Mouse (Mus musculus) neural tube, postnatal 0 days (tissue): ENCODE results near the gene Apmap. TPM values are rescaled to one million over a fixed set of nuclear protein-coding genes. Genes with fewer than 3 reads are reported as not detected.

ENCODE experiments used
- polyA plus RNA-seq: library from polyadenylated mRNA; unstranded; fragments of >200 nt; fragmentation: Nextera tagmentation; extraction: Ambion mirVana; gene quantifications from 2 replicates; pipeline ENCODE4 v1.2.1, GENCODE M21; 2015

Apmap gene
- polyA plus RNA-seq = 47.2 and 49.7 TPM in 2 replicates

DNA sequence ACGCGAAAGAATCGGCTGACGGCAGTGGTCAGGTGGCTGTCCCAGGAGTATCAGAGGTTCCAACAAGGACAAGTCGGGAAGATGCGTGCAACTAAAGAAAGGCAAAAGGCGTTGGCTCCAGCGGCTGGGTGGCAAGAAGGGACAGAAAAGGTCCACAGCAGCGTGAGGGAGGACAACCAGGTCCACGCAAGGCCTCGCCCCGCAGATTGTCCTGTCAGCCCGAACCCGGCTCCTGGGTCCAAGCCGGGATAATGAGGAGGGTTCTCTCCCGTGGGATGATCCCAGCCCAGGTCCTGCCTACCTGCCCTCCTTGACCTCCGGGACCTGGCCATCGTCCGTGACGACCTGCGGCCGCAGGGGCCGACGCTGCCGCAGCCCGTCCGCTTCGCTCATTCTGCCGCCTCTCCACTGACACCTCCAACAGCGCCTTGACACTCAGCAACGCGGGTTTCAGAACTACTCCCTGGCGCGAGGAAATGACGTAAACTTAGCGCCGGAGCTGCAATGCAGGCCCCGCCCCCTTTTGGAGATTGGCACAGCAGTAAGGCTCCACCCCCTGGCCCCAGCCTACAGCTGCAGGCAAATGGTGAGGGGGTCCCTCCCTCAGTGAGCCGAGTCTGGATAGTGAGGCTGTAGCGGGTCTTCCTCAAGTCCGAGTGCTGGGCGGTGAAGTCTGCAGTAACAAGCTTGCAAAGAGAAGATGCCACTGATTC is at the start of gene Apmap:
Gene Apmap (minus strand): TSS at position 481 of the 713 bp plus-strand sequence.

DNA sequence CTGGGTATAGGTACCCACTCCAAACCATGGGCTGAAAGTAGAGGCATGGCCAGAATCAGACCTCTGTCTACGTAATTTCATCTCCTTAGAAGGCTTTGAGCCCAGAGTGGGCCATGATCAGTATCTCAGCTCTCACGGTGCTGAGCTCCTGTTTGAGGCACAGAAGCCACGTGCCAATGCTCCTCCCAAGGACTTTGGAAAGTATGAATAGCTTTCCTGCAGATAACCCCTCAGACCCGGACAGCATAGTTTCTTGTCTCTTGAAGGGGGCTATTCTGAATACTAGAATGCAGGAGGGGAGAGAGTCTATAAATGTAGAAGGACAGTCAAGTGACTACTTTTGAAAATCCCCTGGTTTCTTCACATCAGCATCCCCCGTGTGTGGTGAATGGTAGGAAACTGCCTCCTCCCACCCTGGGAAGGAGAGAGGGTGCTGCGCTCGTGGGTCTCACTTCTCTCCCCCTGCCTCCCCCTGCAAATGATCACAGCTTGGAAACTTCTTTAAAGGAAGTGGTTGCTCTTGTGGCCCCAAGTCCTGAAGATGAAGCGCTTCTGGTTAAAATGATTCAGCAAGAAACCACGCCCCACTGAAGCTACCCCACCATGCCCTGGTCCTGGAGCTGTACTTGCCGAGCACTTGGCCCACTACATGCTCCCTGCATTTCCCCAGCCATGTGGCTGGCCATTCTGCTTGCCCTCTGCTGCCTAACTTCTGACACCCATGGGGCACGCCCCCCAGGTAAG is 38.3 kb downstream of the Apmap start, which contains the start of gene Cst7:
Gene Cst7 (plus strand): TSS at position 569 of the 744 bp plus-strand sequence.

Other genes starting within 250 kb of the Apmap start
- 14.1 and 14.3 TPM in 2 replicates for gene 3300002I08Rik, start 245.8 kb downstream of the Apmap start, polyA plus RNA-seq
- 6.0 and 6.3 TPM in 2 replicates for gene Zfp442, start 157.1 kb downstream of the Apmap start, polyA plus RNA-seq
- gene Zfp345, start 123.5 kb downstream of the Apmap start, polyA plus RNA-seq = 0.08 and 0.12 TPM in 2 replicates
- gene Cst7, start 38.2 kb downstream of the Apmap start, polyA plus RNA-seq = 0.31 and 0.56 TPM in 2 replicates
- gene Acss1, start 59.9 kb upstream of the Apmap start, polyA plus RNA-seq = 14.0 and 14.2 TPM in 2 replicates
- gene Vsx1, start 80.8 kb upstream of the Apmap start, polyA plus RNA-seq = 0.14 and 0.19 TPM in 2 replicates
- gene Entpd6, start 140.5 kb upstream of the Apmap start, polyA plus RNA-seq = 75.2 and 82.5 TPM in 2 replicates
- 196 and 209 TPM in 2 replicates for gene Pygb, start 178.2 kb upstream of the Apmap start, polyA plus RNA-seq